Mouse (Mus musculus): ENCODE measurements around the gene Eepd1. TPM values are rescaled to one million over a fixed set of nuclear protein-coding genes. Genes with fewer than 3 reads are reported as not detected.

The Eepd1 gene
- polyA plus RNA-seq, 1 experiment from 2014 or later, result 6.4 TPM

DNA sequence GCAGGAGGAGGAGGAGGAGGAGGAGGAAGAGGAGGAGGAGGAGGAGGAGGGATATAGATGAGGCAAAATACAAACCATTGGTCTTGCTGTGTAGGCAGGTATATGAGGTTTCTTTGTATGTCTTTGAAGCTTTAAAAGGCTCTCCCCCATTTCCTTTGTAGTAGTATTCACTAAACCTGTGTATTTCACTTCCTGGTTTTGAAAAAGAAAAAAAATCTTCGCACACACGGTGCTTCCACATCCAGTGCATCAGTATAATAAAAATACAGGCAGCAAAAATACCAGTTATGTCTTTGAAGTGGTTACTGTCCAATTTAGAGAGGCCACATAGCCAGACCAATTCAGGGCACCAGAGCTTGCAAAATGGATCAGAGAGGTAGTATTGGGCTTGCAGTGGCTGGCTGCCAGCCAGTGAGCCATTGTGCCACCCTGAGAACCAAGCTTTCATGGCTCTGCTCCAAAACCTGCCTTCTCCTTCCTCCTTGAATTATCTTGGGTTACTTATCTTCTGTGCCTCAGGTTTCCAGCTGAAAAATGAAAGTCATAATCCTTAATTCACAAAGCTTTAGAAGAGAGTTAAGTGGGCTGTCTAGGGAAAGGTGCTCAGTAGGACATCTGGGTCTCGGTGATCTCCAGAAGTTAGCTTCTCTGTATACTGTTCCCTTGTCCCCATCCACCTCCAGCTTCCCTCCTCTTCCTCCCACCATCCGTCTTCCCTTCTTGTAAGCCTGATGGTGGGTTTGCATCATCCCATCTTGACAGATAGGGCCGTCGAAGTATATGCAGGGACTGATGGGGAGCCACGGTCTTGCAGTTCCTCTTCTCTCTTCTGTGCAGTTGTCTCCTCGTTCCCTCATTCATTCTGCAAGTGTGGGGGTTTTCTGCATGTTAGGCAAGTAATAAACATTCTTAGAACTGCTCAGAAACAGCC is 68.0 kb downstream of the Eepd1 start:
- Histone ChIP-seq H3K4me2 (no peak overlapping the region), H3K4me3 (replicated peaks) (no peak overlapping the region), H3K36me3 (no peaks in the 10 kb centered on the region), H3K27me3 (no peaks in the 10 kb centered on the region), H3K9ac (no peak overlapping the region), H3K27ac (no peak overlapping the region), H3K9me3 (replicated peaks) (no peaks in the 10 kb centered on the region), H3K4me1 (no peaks in the 10 kb centered on the region)
- WGBS, result 84% methylated on average over 8 of the region's 8 CpGs
- no peak for ATAC-seq (replicated peaks; ENCODE audit: low FRiP score)

DNA sequence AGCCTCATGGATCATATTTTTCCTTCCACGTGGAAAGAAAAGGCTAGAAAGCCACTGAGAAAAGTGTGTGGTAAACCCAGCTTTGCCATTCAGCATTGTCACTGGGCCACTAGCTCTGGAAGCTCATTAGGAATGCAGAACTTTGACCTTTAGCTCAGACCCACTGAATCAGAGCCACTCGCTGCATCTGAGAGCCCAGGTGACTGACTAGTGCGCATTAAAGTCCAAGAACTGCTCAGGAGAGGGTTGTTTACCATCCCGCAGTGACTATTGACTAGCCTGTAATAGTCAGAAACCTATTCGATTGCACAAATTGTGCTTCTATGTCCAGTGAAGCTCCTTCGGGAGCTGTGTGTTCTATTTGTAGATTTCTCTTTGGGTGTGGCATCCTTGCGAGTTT is 68.8 kb downstream of the Eepd1 start:
- H3K27me3 ChIP-seq, result no peaks in the 10 kb centered on the region
- WGBS, result 84% methylated on average over 7 of the region's 7 CpGs
- H3K36me3 ChIP-seq, result no peaks in the 10 kb centered on the region
- H3K4me1 ChIP-seq, result no peaks in the 10 kb centered on the region
- no peak overlapping the region for H3K4me3 ChIP-seq (replicated peaks)
- no peaks in the 10 kb centered on the region for H3K9me3 ChIP-seq (replicated peaks)
- H3K27ac ChIP-seq, result no peak overlapping the region
- no peak for ATAC-seq (replicated peaks; ENCODE audit: low FRiP score)
- H3K4me2 ChIP-seq, result no peak overlapping the region
- no peak overlapping the region for H3K9ac ChIP-seq

DNA sequence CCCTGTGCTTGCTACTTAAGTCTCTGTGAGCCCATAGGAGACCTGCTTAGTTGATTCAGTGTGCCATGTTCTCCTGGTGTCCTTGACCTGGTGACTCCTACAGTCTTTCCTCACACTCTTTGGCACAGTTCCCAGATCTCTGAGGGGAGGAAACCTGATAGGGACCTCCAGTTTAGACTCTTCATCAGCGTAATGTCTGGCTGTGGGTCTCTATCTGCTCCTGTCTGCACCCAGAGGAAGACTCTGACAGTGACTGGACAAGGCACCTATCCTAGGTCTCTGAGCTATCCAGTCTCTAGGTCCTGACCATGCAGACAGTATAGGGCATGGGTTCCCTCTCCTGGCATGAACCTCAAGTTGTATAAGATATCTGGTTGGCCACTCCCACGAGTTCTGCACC is 71.2 kb downstream of the Eepd1 start:
- H3K9me3 ChIP-seq (replicated peaks), result no peaks in the 10 kb centered on the region
- H3K27me3 ChIP-seq, result no peaks in the 10 kb centered on the region
- H3K36me3 ChIP-seq, result no peaks in the 10 kb centered on the region
- 0 out of 2 replicates have a peak, but pooled peaks have one; percentile 25 for ATAC-seq (replicated peaks; ENCODE audit: low FRiP score)
- H3K4me3 ChIP-seq (replicated peaks), result no peak overlapping the region
- H3K27ac ChIP-seq, result no peak overlapping the region
- H3K9ac ChIP-seq, result no peak overlapping the region
- H3K4me1 ChIP-seq, result no peaks in the 10 kb centered on the region
- no peak overlapping the region for H3K4me2 ChIP-seq
- WGBS, result 67% methylated on average over 2 of the region's 2 CpGs

DNA sequence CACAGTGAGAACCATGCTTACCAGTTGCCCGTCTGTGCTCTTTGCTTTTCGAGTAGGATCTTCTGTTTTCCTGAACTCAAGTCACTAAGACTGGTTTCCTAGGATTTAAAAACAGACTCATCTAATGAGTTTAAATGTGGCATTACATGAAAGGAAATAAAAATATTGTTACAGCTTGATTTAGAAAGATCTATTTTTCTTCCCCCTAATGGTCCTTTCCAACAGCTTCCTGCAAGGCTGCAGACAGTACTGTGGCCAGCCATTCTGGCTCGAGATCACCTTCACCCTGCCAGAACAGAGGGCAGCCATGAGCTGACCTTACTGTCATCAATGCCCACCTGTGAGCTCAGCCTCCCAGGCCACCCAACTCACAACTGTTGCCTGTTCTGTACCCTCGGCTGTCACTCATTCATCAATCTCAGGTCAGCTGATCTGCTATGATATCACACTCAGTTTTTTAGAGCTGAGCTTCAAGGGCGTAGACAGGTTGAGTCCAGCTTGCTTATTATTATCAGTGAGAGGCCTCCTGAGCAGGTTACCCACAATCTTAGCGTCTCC is 73.0 kb downstream of the Eepd1 start:
- Histone ChIP-seq H3K36me3 (no peaks in the 10 kb centered on the region), H3K9me3 (replicated peaks) (no peaks in the 10 kb centered on the region), H3K9ac (no peak overlapping the region), H3K27ac (no peak overlapping the region), H3K27me3 (no peaks in the 10 kb centered on the region), H3K4me2 (no peak overlapping the region), H3K4me1 (no peaks in the 10 kb centered on the region), H3K4me3 (replicated peaks) (no peak overlapping the region)
- no peak for ATAC-seq (replicated peaks; ENCODE audit: low FRiP score)
- 68% methylated on average over 6 of the region's 6 CpGs for WGBS

DNA sequence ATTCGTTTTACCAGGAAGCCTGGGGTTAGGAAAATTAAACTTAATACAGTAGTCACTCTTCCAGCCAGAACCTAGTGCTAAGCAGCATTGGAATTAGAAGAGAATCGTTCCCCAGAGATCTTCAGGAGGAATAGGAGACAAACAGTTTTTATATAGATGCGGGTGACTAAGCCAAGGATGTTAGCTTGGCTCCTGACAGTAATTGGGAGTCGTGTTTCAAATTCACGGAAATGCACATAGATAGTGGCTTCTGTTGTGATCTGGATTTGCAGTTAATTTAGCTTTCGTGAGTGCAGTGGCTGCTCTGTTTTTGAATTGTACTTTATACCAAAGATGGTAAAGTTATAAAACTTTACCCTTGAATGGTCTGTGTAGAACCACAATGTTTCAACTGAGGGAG is 73.9 kb downstream of the Eepd1 start:
- Histone ChIP-seq H3K36me3 (no peaks in the 10 kb centered on the region), H3K9me3 (replicated peaks) (no peaks in the 10 kb centered on the region), H3K27me3 (no peaks in the 10 kb centered on the region), H3K4me3 (replicated peaks) (no peak overlapping the region), H3K9ac (no peak overlapping the region), H3K4me2 (no peak overlapping the region), H3K4me1 (no peaks in the 10 kb centered on the region), H3K27ac (no peak overlapping the region)
- ATAC-seq (replicated peaks; ENCODE audit: low FRiP score), result no peak
- 50% methylated on average over 6 of the region's 6 CpGs for WGBS

DNA sequence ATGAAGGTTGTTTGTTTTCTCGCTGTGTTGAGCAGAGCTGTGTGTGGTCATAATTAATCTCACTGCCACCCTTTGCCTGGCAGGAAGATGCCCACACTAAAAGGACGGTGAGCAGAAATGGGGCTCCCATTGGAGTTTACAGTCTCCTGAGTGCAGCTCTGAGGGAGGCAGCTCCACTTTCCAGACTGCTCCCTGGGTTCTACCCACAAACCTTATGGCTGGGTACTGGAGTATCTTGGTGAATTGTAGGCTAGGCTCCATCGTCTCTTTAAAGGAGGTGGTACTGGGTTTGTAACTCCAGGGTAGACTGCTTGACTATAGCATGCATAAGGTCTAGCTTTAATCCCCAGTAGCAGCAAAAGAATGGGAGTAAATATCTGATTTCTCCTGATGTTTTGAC is 74.7 kb downstream of the Eepd1 start:
- Histone ChIP-seq H3K4me1 (no peaks in the 10 kb centered on the region), H3K27ac (no peak overlapping the region), H3K9me3 (replicated peaks) (no peaks in the 10 kb centered on the region), H3K27me3 (no peaks in the 10 kb centered on the region), H3K4me2 (no peak overlapping the region), H3K4me3 (replicated peaks) (no peak overlapping the region), H3K9ac (no peak overlapping the region), H3K36me3 (no peaks in the 10 kb centered on the region)
- WGBS, result 78% methylated on average over 3 of the region's 3 CpGs
- no peak for ATAC-seq (replicated peaks; ENCODE audit: low FRiP score)

DNA sequence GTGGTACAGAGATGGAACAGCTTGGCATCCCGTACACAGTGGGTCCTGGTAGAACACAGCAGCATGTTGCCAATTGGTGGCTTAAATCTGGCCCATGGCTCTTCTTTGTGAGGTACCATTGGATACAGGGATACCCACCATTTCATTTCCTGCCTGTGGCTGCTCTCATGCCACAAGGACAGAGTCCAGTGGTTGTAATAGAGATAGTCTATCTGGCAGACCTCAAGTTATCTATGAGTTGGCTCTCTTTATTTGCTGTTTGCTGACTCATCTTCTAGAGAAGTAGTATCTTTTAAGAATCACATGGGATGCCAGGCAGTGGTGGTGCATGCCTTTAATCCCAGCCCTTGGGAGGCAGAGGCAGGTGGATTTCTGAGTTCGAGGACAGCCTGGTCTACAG is 76.0 kb downstream of the Eepd1 start:
- WGBS, result 88% methylated on average over 2 of the region's 2 CpGs
- no peak overlapping the region for H3K9ac ChIP-seq
- H3K4me2 ChIP-seq, result no peak overlapping the region
- no peaks in the 10 kb centered on the region for H3K4me1 ChIP-seq
- H3K4me3 ChIP-seq (replicated peaks), result no peak overlapping the region
- H3K27ac ChIP-seq, result no peak overlapping the region
- no peaks in the 10 kb centered on the region for H3K36me3 ChIP-seq
- H3K9me3 ChIP-seq (replicated peaks), result no peaks in the 10 kb centered on the region
- ATAC-seq (replicated peaks; ENCODE audit: low FRiP score), result no peak
- H3K27me3 ChIP-seq, result no peaks in the 10 kb centered on the region

DNA sequence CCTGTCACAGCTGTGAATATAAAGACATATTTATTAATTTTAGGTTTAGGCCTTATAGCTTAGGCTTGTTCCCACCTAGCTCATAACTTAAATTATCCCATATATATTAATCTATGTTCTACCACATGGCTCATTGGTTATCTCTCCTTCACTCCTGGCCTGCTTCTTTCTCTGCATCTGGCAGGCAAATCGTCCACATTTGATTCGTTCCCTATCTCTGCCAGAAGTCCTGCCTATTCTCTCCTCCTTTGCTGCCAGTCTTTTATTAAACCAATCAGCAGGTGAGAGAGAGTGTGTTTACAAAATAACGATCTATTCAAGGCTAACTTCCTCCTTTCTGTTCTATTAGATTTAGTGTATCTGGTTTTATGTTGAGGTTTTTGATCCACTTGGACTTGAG is 77.5 kb downstream of the Eepd1 start:
- ATAC-seq (replicated peaks; ENCODE audit: low FRiP score), result no peak
- no peak overlapping the region for H3K9ac ChIP-seq
- H3K9me3 ChIP-seq (replicated peaks), result 0 out of 2 replicates have a peak, but pooled peaks cover 3% of the 10 kb centered on the region
- no peaks in the 10 kb centered on the region for H3K27me3 ChIP-seq
- H3K4me2 ChIP-seq, result no peak overlapping the region
- no peaks in the 10 kb centered on the region for H3K36me3 ChIP-seq
- no peak overlapping the region for H3K4me3 ChIP-seq (replicated peaks)
- 84% methylated on average over 3 of the region's 3 CpGs for WGBS
- no peaks in the 10 kb centered on the region for H3K4me1 ChIP-seq
- no peak overlapping the region for H3K27ac ChIP-seq

DNA sequence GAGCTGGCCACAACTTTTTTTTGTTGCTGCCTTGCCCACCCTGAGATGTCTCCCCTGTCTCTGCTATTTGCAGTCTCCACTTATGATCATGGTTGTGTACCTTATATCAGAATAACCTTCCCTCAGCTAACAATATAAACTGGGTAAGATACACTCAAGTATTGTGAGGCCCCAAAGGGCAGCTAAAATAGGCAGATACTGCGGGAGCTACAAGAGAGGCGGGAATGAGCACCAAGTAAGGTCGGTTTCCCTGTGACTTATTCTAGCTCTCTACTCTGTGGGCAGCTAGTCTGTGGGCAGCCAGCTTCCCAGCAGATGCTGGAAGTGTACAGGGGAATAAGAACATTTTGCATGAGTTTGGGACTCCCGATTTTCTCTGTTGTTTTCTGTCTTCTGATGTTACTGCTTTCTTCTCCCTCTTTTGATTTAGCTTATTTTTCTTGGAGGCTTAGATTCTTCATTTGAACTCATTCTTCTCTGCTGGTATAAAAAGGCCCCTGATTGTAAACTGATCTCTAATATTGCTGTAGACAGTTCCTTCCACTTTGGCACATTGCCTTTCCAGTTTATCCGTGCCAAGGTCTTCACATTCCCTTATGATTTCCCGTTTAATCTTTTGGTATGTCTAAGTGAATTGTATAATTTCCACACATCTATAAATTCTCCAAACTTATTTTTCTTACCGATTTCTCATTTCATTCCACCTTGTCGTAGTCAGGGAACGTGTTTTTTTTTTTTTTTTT is 78.8 kb downstream of the Eepd1 start:
- no peaks in the 10 kb centered on the region for H3K4me1 ChIP-seq
- 76% methylated on average over 9 of the region's 9 CpGs for WGBS
- no peak overlapping the region for H3K4me3 ChIP-seq (replicated peaks)
- H3K27me3 ChIP-seq, result no peaks in the 10 kb centered on the region
- H3K27ac ChIP-seq, result no peak overlapping the region
- no peak overlapping the region for H3K9ac ChIP-seq
- H3K36me3 ChIP-seq, result no peaks in the 10 kb centered on the region
- H3K4me2 ChIP-seq, result no peak overlapping the region
- no peak for ATAC-seq (replicated peaks; ENCODE audit: low FRiP score)
- 0 out of 2 replicates have a peak, but pooled peaks cover 3% of the 10 kb centered on the region for H3K9me3 ChIP-seq (replicated peaks)

DNA sequence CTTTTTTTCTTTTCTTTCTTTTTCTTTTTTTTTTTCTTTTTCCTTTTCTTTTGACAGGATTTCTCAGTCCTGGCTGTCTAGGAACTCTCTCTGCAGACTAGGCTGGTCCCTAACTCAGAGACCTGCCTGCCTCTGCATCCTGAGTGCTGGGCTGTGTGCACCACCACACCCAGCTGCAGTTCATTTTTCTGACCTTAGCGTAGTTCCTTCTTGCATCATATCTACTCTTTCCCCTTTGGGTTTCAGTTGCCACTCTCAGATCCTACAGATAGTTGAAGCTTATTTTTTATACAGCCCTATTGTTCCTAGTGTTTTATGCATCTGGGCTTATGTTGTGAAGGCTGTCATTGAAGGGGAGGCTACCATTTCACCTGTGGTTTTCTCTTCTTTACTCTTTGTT is 79.8 kb downstream of the Eepd1 start:
- ATAC-seq (replicated peaks; ENCODE audit: low FRiP score), result no peak
- no peak overlapping the region for H3K9ac ChIP-seq
- no peaks in the 10 kb centered on the region for H3K4me1 ChIP-seq
- no peak overlapping the region for H3K4me2 ChIP-seq
- 100% methylated on average over 1 of the region's 1 CpGs for WGBS
- no peaks in the 10 kb centered on the region for H3K27me3 ChIP-seq
- no peak overlapping the region for H3K27ac ChIP-seq
- H3K36me3 ChIP-seq, result no peaks in the 10 kb centered on the region
- H3K9me3 ChIP-seq (replicated peaks), result 0 out of 2 replicates have a peak, but pooled peaks cover 3% of the 10 kb centered on the region
- no peak overlapping the region for H3K4me3 ChIP-seq (replicated peaks)

DNA sequence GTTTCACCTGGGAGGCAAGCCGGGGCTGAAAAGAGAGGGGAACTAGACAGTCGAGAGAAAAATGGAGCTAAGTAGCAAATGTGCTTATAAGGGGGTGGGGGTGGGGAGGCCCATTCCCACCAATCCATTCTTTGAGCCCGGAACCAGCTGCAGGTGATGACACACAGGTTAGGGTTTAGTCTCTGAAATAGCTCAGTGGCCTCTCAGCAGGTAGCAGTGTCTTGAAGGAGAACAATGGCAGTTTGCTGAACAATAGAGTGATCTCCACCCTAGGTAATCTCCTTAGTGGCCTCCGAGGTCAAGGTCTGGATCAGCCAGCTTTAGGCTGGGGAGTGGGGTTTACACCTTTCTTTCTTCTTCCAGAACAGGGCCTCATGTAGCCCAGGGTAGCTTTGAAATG is 82.5 kb downstream of the Eepd1 start:
- Histone ChIP-seq H3K27ac (no peak overlapping the region), H3K4me2 (no peak overlapping the region), H3K4me3 (replicated peaks) (no peak overlapping the region), H3K27me3 (no peaks in the 10 kb centered on the region), H3K36me3 (no peaks in the 10 kb centered on the region), H3K4me1 (no peaks in the 10 kb centered on the region), H3K9me3 (replicated peaks) (0 out of 2 replicates have a peak, but pooled peaks cover 3% of the 10 kb centered on the region), H3K9ac (no peak overlapping the region)
- ATAC-seq (replicated peaks; ENCODE audit: low FRiP score), result no peak
- 87% methylated on average over 4 of the region's 4 CpGs for WGBS

DNA sequence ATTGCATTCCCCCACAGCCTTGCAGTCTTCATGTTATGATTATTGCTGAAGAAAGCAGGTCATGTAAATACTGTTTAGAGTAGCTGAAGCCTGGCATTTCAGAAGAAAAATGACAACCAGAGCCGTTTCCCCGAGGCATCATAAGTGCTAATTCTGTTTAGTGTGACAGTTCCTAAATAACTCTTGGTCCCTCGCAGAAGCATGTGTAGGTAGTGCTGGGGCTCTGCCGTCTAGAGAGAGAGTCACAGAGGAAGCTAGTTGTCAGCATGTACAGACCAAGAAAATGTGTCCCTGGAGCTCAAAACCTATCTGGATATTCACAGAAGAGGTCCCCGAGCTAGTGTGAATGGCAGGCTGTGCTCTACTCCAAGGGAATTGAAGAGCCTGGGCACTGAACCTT is 85.7 kb downstream of the Eepd1 start:
- H3K27ac ChIP-seq, result no peak overlapping the region
- H3K9me3 ChIP-seq (replicated peaks), result 0 out of 2 replicates have a peak, but pooled peaks cover 3% of the 10 kb centered on the region
- no peak for ATAC-seq (replicated peaks; ENCODE audit: low FRiP score)
- H3K4me2 ChIP-seq, result no peak overlapping the region
- WGBS, result 70% methylated on average over 5 of the region's 5 CpGs
- no peak overlapping the region for H3K4me3 ChIP-seq (replicated peaks)
- 0 out of 2 replicates have a peak, but pooled peaks cover 4% of the 10 kb centered on the region for H3K4me1 ChIP-seq
- H3K36me3 ChIP-seq, result no peaks in the 10 kb centered on the region
- no peak overlapping the region for H3K9ac ChIP-seq
- no peaks in the 10 kb centered on the region for H3K27me3 ChIP-seq

All from kidney, embryonic 15.5 days (tissue).